Comparison of ENCODE assay signal across 20 mouse cellular contexts in the genomic region with DNA sequence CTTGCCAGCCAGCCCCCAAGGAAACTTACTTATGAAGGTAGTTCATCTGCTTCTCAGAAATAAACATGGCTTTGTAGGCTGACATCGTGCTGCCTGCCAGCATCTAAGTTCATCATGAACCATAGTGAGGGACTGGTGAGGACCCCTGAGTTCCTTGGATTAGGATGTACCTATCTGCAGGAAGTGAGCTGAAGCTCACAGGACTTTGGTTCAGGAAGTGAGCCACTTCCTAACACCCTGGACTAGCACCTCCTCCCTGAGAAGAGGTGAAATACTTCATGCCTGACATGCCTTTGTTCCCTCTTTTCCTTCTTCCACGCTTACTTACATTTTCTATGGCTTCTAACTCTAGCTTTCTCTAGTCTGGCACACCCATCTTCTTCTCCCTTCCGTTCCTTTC.
"Had no signal": no experiment of that assay in that cellular context is flagged by ENCODE, and none has a peak within 500 bp of the region (broad histone marks: within the 10 kb centered on the region; RNA-seq: fewer than 3 reads in every experiment).

No protein-coding gene starts in this region.

- H3K27ac ChIP-seq: left cerebral cortex, adult 2 months; liver, embryonic 12.5 days; liver, embryonic 15.5 days; macrophage; midbrain, embryonic 12.5 days; midbrain, embryonic 15.5 days; neural tube, embryonic 12.5 days; neural tube, embryonic 15.5 days; stomach, postnatal 0 days had no signal

- DNase-seq: kidney, adult 2 months; kidney, postnatal 10 days; kidney, postnatal 36 days; layer of hippocampus, postnatal 36 days; right cerebral cortex, adult 18-20 months; right cerebral cortex, postnatal 14 days; right cerebral cortex, postnatal 4 days; thymus, adult 18-20 months; thymus, postnatal 36 days had no signal

- H3K9me3 ChIP-seq: liver, embryonic 12.5 days; liver, embryonic 15.5 days; midbrain, embryonic 15.5 days had no signal

- ATAC-seq: intestine, postnatal 0 days; liver, embryonic 12.5 days; midbrain, embryonic 15.5 days had no signal

- H3K4me1 ChIP-seq: liver, embryonic 12.5 days; liver, embryonic 15.5 days; midbrain, embryonic 15.5 days; neural tube, embryonic 12.5 days; neural tube, embryonic 15.5 days had no signal

- H3K4me2 ChIP-seq: liver, embryonic 12.5 days; liver, embryonic 15.5 days; lung, embryonic 14.5 days; midbrain, embryonic 12.5 days; midbrain, embryonic 15.5 days; neural tube, embryonic 12.5 days; neural tube, embryonic 15.5 days had no signal

- H3K27me3 ChIP-seq: liver, embryonic 12.5 days; liver, embryonic 15.5 days; midbrain, embryonic 12.5 days; midbrain, embryonic 15.5 days; neural tube, embryonic 12.5 days; neural tube, embryonic 15.5 days had no signal

- H3K4me3 ChIP-seq: left cerebral cortex, adult 2 months; liver, embryonic 12.5 days; liver, embryonic 15.5 days; midbrain, embryonic 12.5 days; midbrain, embryonic 15.5 days; neural tube, embryonic 12.5 days; neural tube, embryonic 15.5 days had no signal

- H3K36me3 ChIP-seq: liver, embryonic 12.5 days; liver, embryonic 15.5 days; midbrain, embryonic 12.5 days; midbrain, embryonic 15.5 days; neural tube, embryonic 12.5 days; neural tube, embryonic 15.5 days had no signal

- H3K9ac ChIP-seq: liver, embryonic 12.5 days; liver, embryonic 15.5 days; lung, embryonic 14.5 days; midbrain, embryonic 12.5 days; midbrain, embryonic 15.5 days; neural tube, embryonic 12.5 days; neural tube, embryonic 15.5 days had no signal
